Mouse (Mus musculus) olfactory bulb, adult 2 months (tissue): ENCODE results near the gene Sarm1. TPM values are rescaled to one million over a fixed set of nuclear protein-coding genes. Genes with fewer than 3 reads are reported as not detected.

Source experiments
- H3K27ac ChIP-seq: fragments of 200-500 bp; 2 replicates; pipeline ENCODE4 v1.5.1; 2012; ENCODE audit warnings: low read depth, low read length; ENCODE audit not compliant: insufficient read depth
- H3K4me1 ChIP-seq: fragments of 200-500 bp; 2 replicates; pipeline ENCODE4 v1.6.1; 2012; ENCODE audit warnings: low read length; ENCODE audit not compliant: control insufficient read depth, insufficient read depth
- H3K4me3 ChIP-seq: fragments of 200-500 bp; 2 replicates; pipeline ENCODE4 v1.5.1; 2012; ENCODE audit warnings: mild to moderate bottlenecking, low read depth, low read length, moderate library complexity; ENCODE audit not compliant: insufficient read depth
- CTCF ChIP-seq: fragments of 200-500 bp; IDR thresholded peaks from 2 replicates; pipeline ENCODE4 v1.5.1; 2012; ENCODE audit warnings: low read depth, mild to moderate bottlenecking, low read length, moderate library complexity; ENCODE audit not compliant: insufficient read depth
- POLR2A ChIP-seq: fragments of 200-500 bp; IDR thresholded peaks from 2 replicates; pipeline ENCODE4 v1.6.1; 2012; ENCODE audit warnings: mild to moderate bottlenecking, low read depth, low read length, moderate library complexity; ENCODE audit not compliant: insufficient read depth
- WGBS: fragments of 180-500 bp; shearing (Covaris S2); methylation state at CpG from one replicate; pipeline ENCODE4 v1.1.7; 2018; 5-methylcytosine and 5-hydroxymethylcytosine counted together
- polyA plus RNA-seq: library from polyadenylated mRNA; stranded (reverse); fragments of >200 nt; gene quantifications from 2 replicates; pipeline ENCODE4 v1.2.4, GENCODE M21; 2012; ENCODE audit warnings: low replicate concordance; ENCODE audit not compliant: missing spikeins, insufficient read depth, insufficient read length

Sarm1 gene
- polyA plus RNA-seq, 1 experiment = not detected

DNA sequence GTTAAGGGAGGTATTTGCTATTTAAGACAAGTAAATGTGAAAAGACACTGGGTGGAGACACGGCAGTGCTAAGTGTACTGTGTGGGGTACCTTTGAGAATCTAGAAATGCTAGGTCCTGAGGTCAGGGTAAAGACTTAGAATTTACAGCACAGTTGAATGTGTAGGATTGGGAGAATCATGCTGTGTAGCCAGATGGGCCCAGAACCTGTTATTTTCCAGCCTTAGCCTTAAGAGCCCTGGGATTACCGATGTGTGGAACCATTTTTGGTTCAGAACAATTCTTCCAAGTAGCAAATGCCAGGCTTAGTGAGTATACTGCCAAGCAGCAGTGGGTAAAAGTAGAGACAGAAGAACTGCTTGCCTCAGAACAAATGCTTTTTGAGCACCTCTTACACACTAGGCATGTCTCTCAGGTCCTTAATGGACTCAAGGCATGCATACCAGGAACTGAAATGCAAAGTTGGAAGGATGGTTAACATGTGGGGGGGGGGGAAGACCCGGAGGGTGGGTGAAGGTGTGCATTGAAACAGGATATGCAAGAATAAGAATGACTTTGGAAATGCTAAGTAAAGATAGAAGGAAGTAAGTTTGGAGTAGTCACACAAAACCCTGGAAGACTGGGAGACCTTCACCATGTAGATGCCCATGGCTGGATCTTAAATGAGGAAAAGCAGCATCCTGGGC lies 15.7 kb upstream of the Sarm1 start:
- Histone ChIP-seq H3K4me3 (no peak overlapping the region), H3K4me1 (no peaks in the 10 kb centered on the region), H3K27ac (no peak overlapping the region)
- TF ChIP-seq CTCF (no peak), POLR2A (no peak)
- 43% methylated on average over 3 of the region's 3 CpGs for WGBS

DNA sequence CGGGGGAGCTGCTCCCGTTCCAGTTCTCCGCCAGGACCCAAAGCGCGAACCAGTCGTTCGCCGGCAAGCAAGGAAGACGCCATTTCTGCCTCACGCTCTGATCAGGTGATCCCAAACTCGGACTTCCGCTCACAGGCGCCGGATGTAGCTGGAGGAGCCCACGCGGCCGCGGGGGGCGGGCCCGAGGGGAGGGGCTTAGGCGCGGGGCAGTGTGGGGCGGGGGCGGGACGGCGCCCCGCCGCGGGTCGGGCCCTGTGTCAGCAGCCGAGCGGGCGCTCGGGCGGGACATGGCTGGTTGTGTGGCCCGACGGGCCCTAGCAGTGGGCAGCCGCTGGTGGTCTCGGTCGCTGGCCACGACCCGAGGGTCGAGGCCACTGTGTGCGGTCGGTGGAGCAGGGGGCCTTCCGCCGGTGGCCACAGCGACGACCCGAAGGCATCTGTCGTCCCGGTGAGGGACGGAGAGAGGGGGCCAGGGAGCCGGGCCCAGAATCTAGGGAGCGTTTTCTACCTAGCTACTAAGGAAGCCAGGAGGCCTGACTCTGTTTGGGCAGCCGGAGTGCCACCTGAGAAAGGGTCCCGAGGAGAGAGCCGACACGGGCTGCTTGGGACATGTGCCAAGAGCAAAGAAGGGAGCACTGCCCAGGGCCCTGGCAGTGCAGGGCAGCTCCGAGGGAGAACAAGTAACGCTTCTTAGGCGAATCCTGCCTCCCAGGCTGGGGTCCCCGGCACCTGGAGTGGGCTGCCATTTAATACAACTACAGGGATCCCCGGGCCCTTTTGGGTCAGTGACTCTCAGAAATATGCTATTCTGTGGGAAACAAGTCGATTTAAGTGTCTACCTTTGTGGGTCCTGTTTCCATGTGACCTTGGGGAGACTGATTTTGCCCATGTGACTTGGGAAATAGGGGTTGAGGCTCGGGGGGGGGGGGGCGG lies 14.7 kb upstream of the Sarm1 start, which contains the start of the genes Tmem199 and Poldip2:
Gene Tmem199, minus strand, starts transcription at position 148 of the 933 bp plus-strand sequence.
Gene Poldip2, plus strand, starts transcription at position 169 of the 933 bp plus-strand sequence.
- H3K4me1 ChIP-seq = no peaks in the 10 kb centered on the region
- peak; percentile 92 for TF ChIP-seq POLR2A
- TF ChIP-seq CTCF = no peak
- peak within 1 kb of the TSS; percentile 90 for H3K27ac ChIP-seq
- peak within 1 kb of the TSS; percentile 100 for H3K4me3 ChIP-seq
- WGBS = under 1% methylated on average over 61 of the region's 67 CpGs

DNA sequence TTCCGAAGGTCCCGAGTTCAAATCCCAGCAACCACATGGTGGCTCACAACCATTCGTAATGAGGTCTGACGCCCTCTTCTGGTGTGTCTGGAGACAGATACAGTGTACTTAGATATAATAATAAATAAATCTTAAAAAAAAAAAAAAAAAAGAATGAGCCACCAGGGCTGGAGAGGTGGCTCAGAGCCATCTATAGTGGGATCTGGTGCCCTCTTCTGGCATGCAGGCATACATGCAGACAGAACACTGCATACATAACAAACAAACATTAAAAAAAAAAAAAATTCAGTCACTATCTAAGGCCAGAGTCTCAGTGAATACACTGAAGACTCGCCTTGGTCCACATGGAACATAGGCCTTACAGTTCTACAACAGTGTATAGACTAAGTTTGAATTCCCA lies 11.6 kb upstream of the Sarm1 start:
- 80% methylated on average over 5 of the region's 5 CpGs for WGBS

DNA sequence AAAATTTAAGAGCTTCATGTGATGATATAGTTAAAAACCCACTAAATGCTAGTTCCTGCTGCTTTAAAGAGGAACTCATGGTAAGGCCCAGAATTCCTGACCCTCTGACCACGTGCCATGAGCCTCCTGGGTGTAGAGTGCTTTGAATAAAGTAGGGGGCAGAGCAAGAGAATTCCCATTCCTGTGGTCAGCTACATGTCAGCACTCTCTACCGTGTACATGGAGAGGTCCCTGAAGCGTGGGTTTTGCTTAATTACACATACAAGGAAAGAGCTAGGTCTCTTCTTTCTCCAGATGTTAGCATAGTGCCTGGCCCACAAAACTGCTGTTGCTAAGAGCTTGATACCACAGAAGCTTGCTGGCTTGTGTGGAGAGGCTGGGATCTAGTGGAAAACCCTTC lies 7.9 kb upstream of the Sarm1 start:
- 78% methylated on average over 3 of the region's 3 CpGs for WGBS
- no peak overlapping the region for H3K4me3 ChIP-seq
- TF ChIP-seq CTCF (no peak), POLR2A (no peak)
- H3K4me1 ChIP-seq = no peaks in the 10 kb centered on the region
- H3K27ac ChIP-seq = no peak overlapping the region

More for the DNA sequence above, 11.6 kb upstream of the Sarm1 start:
- TF ChIP-seq CTCF = no peak
- H3K27ac ChIP-seq = no peak overlapping the region
- H3K4me3 ChIP-seq = no peak overlapping the region
- H3K4me1 ChIP-seq = no peaks in the 10 kb centered on the region

DNA sequence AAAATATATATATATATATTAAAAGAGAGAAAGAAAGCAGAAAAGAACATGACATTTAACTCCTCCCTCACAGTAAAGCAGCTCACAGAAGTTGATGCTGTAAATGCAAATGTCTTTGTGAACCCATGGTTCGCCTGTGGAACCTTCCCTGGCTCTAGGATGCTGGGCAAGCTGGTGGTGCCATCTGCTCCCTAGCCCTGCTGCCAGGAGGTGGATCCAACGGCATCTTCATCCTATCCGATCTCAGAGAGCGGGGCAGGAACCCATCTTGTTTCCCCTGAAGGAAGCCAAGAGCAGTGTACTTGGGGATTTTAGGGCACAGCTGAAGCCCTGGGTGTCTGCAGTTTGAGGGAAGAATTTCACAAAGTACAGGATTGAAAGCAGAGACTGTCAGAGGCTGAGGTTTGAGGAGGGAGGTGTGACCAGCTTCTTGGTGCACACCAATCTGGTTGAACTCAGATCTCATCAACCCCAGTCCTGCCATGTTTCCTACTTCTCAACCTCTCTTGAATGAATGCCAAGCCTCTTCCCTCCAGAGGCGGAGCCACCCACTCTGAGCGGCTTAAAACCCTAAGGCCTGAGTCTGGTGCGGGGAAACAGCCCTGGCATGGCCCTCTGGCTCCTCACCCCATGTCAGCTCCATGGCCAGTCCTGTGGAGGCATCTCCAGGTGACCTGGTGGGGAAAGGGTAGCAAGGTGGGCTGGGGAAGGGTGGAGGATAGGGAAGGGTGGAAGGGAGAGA lies 5.5 kb upstream of the Sarm1 start, which contains the start of gene Sebox:
Gene Sebox, plus strand, starts transcription at position 539 of the 742 bp plus-strand sequence.
- H3K27ac ChIP-seq = no peak within 1 kb of the TSS
- H3K4me1 ChIP-seq = no peaks in the 10 kb centered on the region
- H3K4me3 ChIP-seq = no peak within 1 kb of the TSS
- TF ChIP-seq POLR2A = no peak
- no peak for TF ChIP-seq CTCF
- 59% methylated on average over 7 of the region's 7 CpGs for WGBS

DNA sequence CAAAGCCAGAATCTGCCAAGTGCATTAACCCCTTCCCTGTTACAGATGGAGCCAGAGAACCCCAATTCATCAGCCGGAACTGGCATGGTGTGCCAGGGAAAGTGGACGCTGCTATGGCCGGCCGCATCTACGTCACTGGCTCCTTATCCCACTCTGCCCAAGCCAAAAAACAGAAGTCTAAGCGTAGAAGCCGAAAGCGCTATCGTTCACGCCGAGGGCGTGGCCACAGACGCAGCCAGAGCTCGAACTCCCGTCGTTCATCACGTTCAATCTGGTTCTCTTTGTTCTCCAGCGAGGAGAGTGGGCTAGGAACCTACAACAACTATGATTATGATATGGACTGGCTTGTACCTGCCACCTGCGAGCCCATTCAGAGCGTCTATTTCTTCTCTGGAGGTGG lies 4.0 kb upstream of the Sarm1 start:
- TF ChIP-seq POLR2A (no peak), CTCF (no peak)
- 80% methylated on average over 20 of the region's 20 CpGs for WGBS
- Histone ChIP-seq H3K27ac (no peak overlapping the region), H3K4me1 (no peaks in the 10 kb centered on the region), H3K4me3 (no peak overlapping the region)

DNA sequence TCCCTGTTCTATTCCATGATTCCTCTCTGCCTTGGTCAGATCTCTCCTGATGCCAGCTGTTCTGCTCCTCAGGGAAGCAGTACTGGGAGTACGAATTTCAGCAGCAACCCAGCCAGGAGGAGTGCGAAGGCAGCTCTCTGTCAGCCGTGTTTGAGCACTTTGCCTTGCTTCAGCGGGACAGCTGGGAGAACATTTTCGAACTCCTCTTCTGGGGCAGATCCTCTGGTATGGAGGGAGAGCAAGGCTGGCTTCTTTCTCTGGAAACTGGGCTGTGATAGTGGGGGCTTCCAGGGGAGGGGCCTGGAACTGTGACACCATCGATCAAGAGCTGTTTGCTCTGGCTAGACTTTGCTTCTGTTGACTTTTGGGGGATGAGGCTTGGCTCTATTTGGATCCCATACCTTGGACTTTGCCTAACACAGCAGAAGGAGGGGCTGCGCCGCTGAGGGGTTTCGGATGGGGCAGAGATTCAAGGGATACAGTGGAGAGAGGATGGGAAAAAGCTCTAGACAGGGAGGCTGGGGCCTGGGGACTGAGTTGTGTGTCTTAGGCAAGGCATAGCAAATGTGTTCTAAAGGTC lies 3.2 kb upstream of the Sarm1 start:
- H3K4me3 ChIP-seq = peak overlapping the region; percentile 8; the same call in 1 of the 2 replicates
- H3K27ac ChIP-seq = no peak overlapping the region
- no peak for TF ChIP-seq POLR2A
- no peak for TF ChIP-seq CTCF
- 75% methylated on average over 9 of the region's 9 CpGs for WGBS
- peaks cover 2% of the 10 kb centered on the region for H3K4me1 ChIP-seq

DNA sequence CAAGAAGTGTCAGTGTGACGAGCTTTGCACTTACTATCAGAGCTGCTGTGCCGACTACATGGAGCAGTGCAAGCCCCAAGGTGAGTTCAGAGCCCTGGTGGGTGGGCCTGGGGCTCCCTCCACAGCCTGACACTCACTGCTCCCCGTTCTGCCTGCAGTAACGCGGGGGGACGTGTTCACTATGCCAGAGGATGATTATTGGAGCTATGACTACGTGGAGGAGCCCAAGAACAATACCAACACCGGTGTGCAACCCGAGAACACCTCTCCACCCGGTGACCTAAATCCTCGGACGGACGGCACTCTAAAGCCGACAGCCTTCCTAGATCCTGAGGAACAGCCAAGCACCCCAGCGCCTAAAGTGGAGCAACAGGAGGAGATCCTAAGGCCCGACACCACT lies 2.0 kb upstream of the Sarm1 start:
- WGBS = 56% methylated on average over 16 of the region's 16 CpGs
- no peak for TF ChIP-seq CTCF
- no peak for TF ChIP-seq POLR2A
- Histone ChIP-seq H3K27ac (no peak overlapping the region), H3K4me3 (peak overlapping the region; percentile 24; the same call in 1 of the 2 replicates), H3K4me1 (peaks cover 3% of the 10 kb centered on the region)
